Mouse (Mus musculus) MEL (cell line): ENCODE data around the gene Cab39. TPM values are rescaled to one million over a fixed set of nuclear protein-coding genes. Genes with fewer than 3 reads are reported as not detected.

Source experiments
- DNase-seq: peaks from one replicate; pipeline ENCODE4 v3.0.0; 2011; ENCODE audit warnings: low read depth, low spot score
- H3K27ac ChIP-seq: 2 replicates; pipeline ENCODE4 v1.5.1; 2012; ENCODE audit warnings: low read depth, mild to moderate bottlenecking, control low read depth, low read length, moderate library complexity; ENCODE audit not compliant: control insufficient read depth
- H3K27me3 ChIP-seq, 2 experiments: fragments of 150-350 bp in 1 of 2; sonication (generic) in 1 of 2; 2 replicates each; pipeline ENCODE4 v1.6.1; 2012; ENCODE audit warnings: low read length in 2 of 2, mild to moderate bottlenecking in 2 of 2, improper control_type of control experiment in 1 of 2, moderate library complexity in 1 of 2; ENCODE audit not compliant: insufficient read depth in 2 of 2, control insufficient read depth in 1 of 2
- H3K36me3 ChIP-seq, 2 experiments: 2 replicates each; pipeline ENCODE4 v1.6.1; 2012 to 2014; ENCODE audit warnings: low read length in 2 of 2, improper control_type of control experiment in 1 of 2, inconsistent platforms in 1 of 2, mild to moderate bottlenecking in 1 of 2; ENCODE audit not compliant: insufficient read depth in 2 of 2, control insufficient read depth in 1 of 2
- H3K4me1 ChIP-seq, 2 experiments: fragments of 150-350 bp in 1 of 2; sonication (generic) in 1 of 2; 2 replicates each; pipeline ENCODE4 v1.6.1; 2012; ENCODE audit warnings: low read length in 2 of 2, improper control_type of control experiment in 1 of 2, mild to moderate bottlenecking in 1 of 2; ENCODE audit not compliant: insufficient read depth in 2 of 2, control insufficient read depth in 1 of 2
- H3K4me3 ChIP-seq, 2 experiments: fragments of 150-350 bp in 1 of 2; sonication (generic) in 1 of 2; 2 replicates each; pipeline ENCODE4 v1.5.1; 2012; ENCODE audit warnings: low read depth in 2 of 2, low read length in 2 of 2, mild to moderate bottlenecking in 2 of 2, moderate library complexity in 2 of 2, control low read depth in 1 of 2, improper control_type of control experiment in 1 of 2; ENCODE audit not compliant: control insufficient read depth in 1 of 2, insufficient read depth in 1 of 2
- H3K79me2 ChIP-seq: 2 replicates; pipeline ENCODE4 v1.6.1; 2012; ENCODE audit warnings: mild to moderate bottlenecking, low read length, moderate library complexity; ENCODE audit not compliant: control insufficient read depth, poor library complexity, insufficient read depth
- H3K9ac ChIP-seq: 2 replicates; pipeline ENCODE4 v1.6.1; 2012; ENCODE audit warnings: low read depth, mild to moderate bottlenecking, control low read depth, low read length, moderate library complexity; ENCODE audit not compliant: control insufficient read depth, poor library complexity, severe bottlenecking
- H3K9me3 ChIP-seq: fragments of 150-350 bp; sonication (generic); replicated peaks from 2 replicates; pipeline ENCODE4 v1.6.1; 2012; ENCODE audit warnings: mild to moderate bottlenecking, low read length, improper control_type of control experiment, moderate library complexity; ENCODE audit not compliant: insufficient read depth
- BHLHE40 ChIP-seq: IDR thresholded peaks from 2 replicates; pipeline ENCODE4 v1.6.1; 2012; ENCODE audit warnings: low read depth, mild to moderate bottlenecking, inconsistent platforms, low read length, improper control_type of control experiment, borderline replicate concordance
- CHD1 ChIP-seq: IDR thresholded peaks from 2 replicates; pipeline ENCODE4 v1.6.1; 2012; ENCODE audit warnings: low read depth, mild to moderate bottlenecking, inconsistent platforms, low read length, improper control_type of control experiment
- CHD2 ChIP-seq: IDR thresholded peaks from 2 replicates; pipeline ENCODE4 v1.6.1; 2011; ENCODE audit warnings: low read length, improper control_type of control experiment
- CTCF ChIP-seq, 3 experiments: IDR thresholded peaks in 2 of 3; conservative IDR thresholded peaks in 1 of 3; 2 replicates each; pipeline ENCODE4 v1.5.1; 2011 to 2012; ENCODE audit warnings: low read length in 3 of 3, low read depth in 2 of 3, mild to moderate bottlenecking in 2 of 3, improper control_type of control experiment in 1 of 3, inconsistent platforms in 1 of 3, mixed read lengths in 1 of 3, moderate library complexity in 1 of 3; ENCODE audit not compliant: control insufficient read depth in 1 of 3, insufficient read depth in 1 of 3, poor library complexity in 1 of 3, severe bottlenecking in 1 of 3
- ELF1 ChIP-seq: IDR thresholded peaks from 2 replicates; pipeline ENCODE4 v1.6.1; 2014; ENCODE audit warnings: low read depth, mild to moderate bottlenecking, inconsistent platforms, low read length, improper control_type of control experiment, moderate library complexity
- EP300 ChIP-seq, 2 experiments: IDR thresholded peaks; 2 replicates each; pipeline ENCODE4 v1.6.1; 2011; ENCODE audit warnings: improper control_type of control experiment in 2 of 2, low read length in 2 of 2, low read depth in 1 of 2, mild to moderate bottlenecking in 1 of 2
- ETS1 ChIP-seq: IDR thresholded peaks from 2 replicates; pipeline ENCODE4 v1.6.1; 2012; ENCODE audit warnings: low read depth, mild to moderate bottlenecking, inconsistent platforms, low read length, improper control_type of control experiment, moderate library complexity
- GATA1 ChIP-seq: IDR thresholded peaks from 2 replicates; pipeline ENCODE4 v1.6.1; 2011; ENCODE audit warnings: low read depth, low read length, improper control_type of control experiment
- JUND ChIP-seq: IDR thresholded peaks from 2 replicates; pipeline ENCODE4 v1.6.1; 2011; ENCODE audit warnings: low read depth, mild to moderate bottlenecking, improper control_type of control experiment, low read length
- MAFK ChIP-seq: IDR thresholded peaks from 2 replicates; pipeline ENCODE4 v1.6.1; 2011; ENCODE audit warnings: low read depth, mild to moderate bottlenecking, low read length, improper control_type of control experiment, borderline replicate concordance
- MEF2A ChIP-seq: IDR thresholded peaks from 2 replicates; pipeline ENCODE4 v1.6.1; 2014; ENCODE audit warnings: low read depth, mild to moderate bottlenecking, inconsistent platforms, low read length, improper control_type of control experiment; ENCODE audit not compliant: poor library complexity, insufficient replicate concordance, severe bottlenecking; ENCODE audit errors: extremely low read depth
- MXI1 ChIP-seq: IDR thresholded peaks from 2 replicates; pipeline ENCODE4 v1.6.1; 2011; ENCODE audit warnings: mild to moderate bottlenecking, low read depth, low read length, improper control_type of control experiment
- MYB ChIP-seq: IDR thresholded peaks from 2 replicates; pipeline ENCODE4 v1.6.1; 2011; ENCODE audit warnings: mild to moderate bottlenecking, low read depth, low read length, improper control_type of control experiment
- MYC ChIP-seq: IDR thresholded peaks from 2 replicates; pipeline ENCODE4 v1.6.1; 2011; ENCODE audit warnings: low read depth, mild to moderate bottlenecking, low read length, improper control_type of control experiment, moderate library complexity
- NELFE ChIP-seq: IDR thresholded peaks from 2 replicates; pipeline ENCODE4 v1.6.1; 2011; ENCODE audit warnings: low read depth, low read length, improper control_type of control experiment
- POLR2AphosphoS5 ChIP-seq: IDR thresholded peaks from 2 replicates; pipeline ENCODE4 v1.6.1; 2012; ENCODE audit warnings: low read depth, borderline replicate concordance, mild to moderate bottlenecking, inconsistent platforms, low read length, moderate library complexity, mixed read lengths
- UBTF ChIP-seq: IDR thresholded peaks from 2 replicates; pipeline ENCODE4 v1.6.1; 2012; ENCODE audit warnings: low read depth, mild to moderate bottlenecking, inconsistent platforms, low read length, improper control_type of control experiment, moderate library complexity, borderline replicate concordance; ENCODE audit not compliant: insufficient read depth
- USF1 ChIP-seq: IDR thresholded peaks from 2 replicates; pipeline ENCODE4 v1.6.1; 2014; ENCODE audit warnings: low read depth, mild to moderate bottlenecking, inconsistent platforms, low read length, improper control_type of control experiment, moderate library complexity
- ZC3H11A ChIP-seq: IDR thresholded peaks from 2 replicates; pipeline ENCODE4 v1.6.1; 2012; ENCODE audit warnings: low read depth, mild to moderate bottlenecking, inconsistent platforms, low read length, improper control_type of control experiment
- ZKSCAN1 ChIP-seq: IDR thresholded peaks from 2 replicates; pipeline ENCODE4 v1.6.1; 2012; ENCODE audit warnings: low read depth, mild to moderate bottlenecking, inconsistent platforms, low read length, improper control_type of control experiment, moderate library complexity
- polyA plus RNA-seq, 2 experiments: library from polyadenylated mRNA; stranded (reverse) in 1 of 2; unstranded in 1 of 2; fragments of >175 nt in 1 of 2; fragments of >200 nt in 1 of 2; gene quantifications; 2 replicates each; pipeline versions ENCODE4 v1.2.1 to v1.2.4; 2012; ENCODE audit warnings: low replicate concordance in 2 of 2, low read depth in 1 of 2; ENCODE audit not compliant: insufficient read length in 2 of 2, insufficient read depth in 1 of 2, missing spikeins in 1 of 2
- total RNA-seq: library from RNA; depleted of rRNA; stranded (reverse); fragments of 300-350 nt; gene quantifications from 2 replicates; pipeline ENCODE4 v1.2.3, GENCODE M21; 2012

The Cab39 gene
- total and polyA plus RNA-seq, 3 experiments = 66.5 to 144 (median 68.7) TPM

GRCm38 (mm10) chr1:85822239-85822638 lies 29.0 kb downstream of the Cab39 start:
- Histone ChIP-seq H3K27me3 (no peaks in the 10 kb centered on the region), H3K36me3 (peaks cover 0 to 49% of the 10 kb centered on the region in 2 experiments; a peak in 2 of 4 replicates), H3K27ac (no peak overlapping the region), H3K4me1 (no peaks in the 10 kb centered on the region), H3K9ac (no peak overlapping the region), H3K4me3 (no peak overlapping the region), H3K9me3 (no peaks in the 10 kb centered on the region), H3K79me2 (peaks cover 8% of the 10 kb centered on the region; the same call in 1 of the 2 replicates)
- TF ChIP-seq GATA1 (no peak), CHD1 (no peak), JUND (no peak), NELFE (no peak), EP300 (IDR thresholded peaks at IDR 0.05; ENCODE audit: low read depth in 1 of 2, low read length in 2 of 2) (no peak), ZC3H11A (no peak), MXI1 (no peak), CHD2 (no peak), MYB (no peak), MAFK (no peak), MEF2A (no peak), USF1 (no peak), CTCF (IDR thresholded peaks at IDR 0.05 in 2 of 3, conservative IDR thresholded peaks at IDR 0.05 in 1 of 3; ENCODE audit: control insufficient read depth in 1 of 3, insufficient read depth in 1 of 3, low read depth in 2 of 3, low read length in 3 of 3, poor library complexity in 1 of 3, severe bottlenecking in 1 of 3) (no peak), ELF1 (no peak), ZKSCAN1 (no peak), UBTF (no peak), MYC (no peak)
- no peak for DNase-seq

DNA sequence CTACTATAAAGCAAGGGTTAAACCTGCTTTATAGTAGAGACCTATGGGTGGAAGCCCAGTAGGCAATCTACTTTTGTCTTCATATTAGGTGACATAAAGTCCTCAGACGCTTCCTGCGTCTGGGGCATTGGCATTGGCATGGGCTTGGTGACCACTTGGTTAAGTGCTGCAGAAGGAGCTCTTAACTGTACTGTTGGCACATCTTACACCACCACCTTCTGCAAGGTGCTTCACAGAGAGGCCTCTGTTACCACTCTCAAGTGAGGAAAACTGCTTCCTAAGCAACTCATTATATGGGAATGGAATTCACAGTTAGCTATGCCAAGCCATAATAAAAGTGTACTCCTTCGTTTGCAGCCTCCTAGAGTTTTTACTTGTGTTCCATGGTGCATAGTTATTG lies 31.7 kb downstream of the Cab39 start:
- H3K36me3 ChIP-seq = peaks cover 0 to 38% of the 10 kb centered on the region in 2 experiments; a peak in 2 of 4 replicates
- H3K4me3 ChIP-seq = no peak overlapping the region
- TF ChIP-seq BHLHE40 (no peak), EP300 (IDR thresholded peaks at IDR 0.05; ENCODE audit: low read depth in 1 of 2, low read length in 2 of 2) (no peak), POLR2AphosphoS5 (no peak), ETS1 (no peak), CTCF (IDR thresholded peaks at IDR 0.05 in 2 of 3, conservative IDR thresholded peaks at IDR 0.05 in 1 of 3; ENCODE audit: control insufficient read depth in 1 of 3, insufficient read depth in 1 of 3, low read depth in 2 of 3, low read length in 3 of 3, poor library complexity in 1 of 3, severe bottlenecking in 1 of 3) (no peak)
- H3K27ac ChIP-seq = no peak overlapping the region
- no peak for DNase-seq
- no peaks in the 10 kb centered on the region for H3K79me2 ChIP-seq
- no peak overlapping the region for H3K9ac ChIP-seq
- no peaks in the 10 kb centered on the region for H3K27me3 ChIP-seq
- no peaks in the 10 kb centered on the region for H3K9me3 ChIP-seq
- H3K4me1 ChIP-seq = no peaks in the 10 kb centered on the region
